Mouse (Mus musculus) cerebellum, adult (tissue): ENCODE data around the gene Fam222a.

Source experiments
- ATAC-seq: cut with Nextera tagmentation; 2 replicates; pipeline ENCODE4 v1.9.2; 2017; ENCODE audit warnings: mild to moderate bottlenecking, moderate library complexity, mixed read lengths; ENCODE audit not compliant: insufficient number of reproducible peaks, low FRiP score, low TSS enrichment

Gene Fam222a

DNA sequence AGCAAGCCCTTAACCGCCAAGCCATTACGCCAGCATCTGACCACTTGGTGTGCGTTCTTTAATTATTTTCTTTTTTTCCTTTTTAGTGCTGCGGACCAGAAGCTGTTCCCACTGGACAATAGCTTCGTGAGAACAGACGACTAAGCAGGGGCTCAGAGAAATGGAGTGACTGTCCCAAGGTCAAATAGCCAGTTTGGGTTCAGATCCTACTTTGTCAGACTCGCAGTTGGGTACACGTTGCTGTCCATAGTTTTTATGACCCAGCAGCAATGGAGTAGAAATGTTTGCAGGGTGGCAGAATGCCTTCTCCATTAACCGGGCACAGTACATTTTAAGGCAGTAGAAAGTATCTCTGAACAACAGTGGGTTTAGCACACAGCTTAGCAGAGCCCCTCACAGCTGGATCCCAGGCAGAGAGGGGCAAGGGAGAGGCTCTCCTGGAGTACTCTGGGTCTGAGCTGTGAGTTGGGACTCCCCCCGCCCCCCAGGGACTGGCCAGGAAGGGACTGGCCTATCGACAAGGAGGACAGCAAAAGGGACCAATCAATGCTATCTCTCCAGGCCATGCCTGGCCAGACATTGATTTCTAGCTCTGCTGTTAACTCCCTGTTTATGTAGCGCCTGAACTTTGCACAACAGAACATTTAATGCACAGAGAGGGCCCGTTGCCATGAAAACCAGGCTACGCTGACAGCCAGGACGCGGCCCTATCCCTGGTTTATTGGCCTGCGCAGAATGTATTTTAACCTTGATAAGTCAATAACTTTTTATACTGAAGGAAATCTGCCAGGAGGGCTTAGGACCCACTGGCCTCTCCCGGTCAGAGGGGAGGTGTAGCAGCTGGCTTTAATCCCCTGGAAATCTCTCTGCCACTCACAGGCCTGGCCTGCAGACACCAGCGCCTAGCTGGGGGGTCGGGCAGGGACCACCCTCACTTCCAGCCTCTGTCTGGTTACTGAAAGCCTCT, 9.8 kb upstream of the Fam222a start:
- no peak for ATAC-seq

GRCm38 (mm10) chr5:114560533-114560936, 7.3 kb upstream of the Fam222a start:
- no peak for ATAC-seq

DNA sequence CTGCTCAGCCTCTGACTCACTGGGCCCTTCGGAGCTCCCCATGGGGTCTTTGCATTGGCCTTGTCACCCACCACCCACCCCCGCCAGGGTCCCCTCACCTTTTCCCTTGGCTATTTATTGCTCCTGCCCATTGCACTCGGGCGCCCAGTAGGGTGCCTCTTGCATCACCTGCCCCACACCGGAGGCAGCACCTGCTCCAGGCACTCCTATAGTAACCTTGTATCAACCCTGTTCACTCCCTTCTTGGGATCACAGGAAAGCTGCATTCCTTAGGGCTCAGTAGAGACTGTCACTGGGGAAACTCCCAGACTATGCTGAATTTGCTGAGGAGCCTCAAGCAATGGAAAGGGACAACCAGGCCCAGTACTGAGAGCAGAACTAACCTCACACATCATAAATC, 6.9 kb upstream of the Fam222a start:
- ATAC-seq: no peak

DNA sequence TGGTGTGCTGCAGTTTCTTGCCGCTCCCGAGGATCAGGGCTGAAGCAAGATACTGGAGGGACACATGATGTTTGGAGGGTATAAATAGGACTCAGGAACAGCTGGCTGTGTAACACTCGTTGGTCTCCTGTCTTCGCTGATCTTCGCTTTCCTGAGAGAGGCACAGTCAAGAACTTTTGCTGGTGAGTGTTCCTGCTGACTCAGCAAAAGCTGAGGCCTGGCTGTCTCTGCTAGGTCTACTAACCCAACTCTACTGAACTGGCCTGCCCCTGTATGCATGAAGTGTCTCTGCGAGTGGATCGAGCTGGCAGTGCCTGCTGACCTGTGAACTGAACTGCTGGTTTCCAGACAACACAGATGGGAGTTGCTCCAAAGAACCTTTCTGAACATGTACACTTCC, 3.8 kb upstream of the Fam222a start:
- no peak for ATAC-seq

DNA sequence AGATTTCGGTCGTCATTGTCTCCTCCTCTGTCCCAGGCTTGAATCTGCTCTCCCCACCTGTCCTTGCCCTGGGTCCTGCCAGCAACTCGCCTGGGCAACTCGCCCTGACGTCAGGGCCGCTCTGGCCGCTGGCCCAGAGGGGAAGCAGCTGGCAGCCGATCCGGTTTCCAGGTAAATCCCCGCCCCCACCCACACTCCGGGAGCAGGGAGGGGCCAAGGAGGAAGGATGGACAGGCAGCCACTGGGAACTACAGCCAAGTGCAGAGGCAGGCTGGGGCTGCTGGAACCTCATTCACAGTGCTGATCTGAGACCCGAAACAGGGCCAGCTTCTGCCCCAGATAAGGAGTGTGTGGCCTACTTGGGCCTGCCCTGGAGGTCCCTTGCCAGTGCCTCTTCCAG, 2.5 kb upstream of the Fam222a start:
- no peak for ATAC-seq

- no peak for ATAC-seq
Measured at GRCm38 (mm10) chr5:114565751-114566150, 2.1 kb upstream of the Fam222a start.

DNA sequence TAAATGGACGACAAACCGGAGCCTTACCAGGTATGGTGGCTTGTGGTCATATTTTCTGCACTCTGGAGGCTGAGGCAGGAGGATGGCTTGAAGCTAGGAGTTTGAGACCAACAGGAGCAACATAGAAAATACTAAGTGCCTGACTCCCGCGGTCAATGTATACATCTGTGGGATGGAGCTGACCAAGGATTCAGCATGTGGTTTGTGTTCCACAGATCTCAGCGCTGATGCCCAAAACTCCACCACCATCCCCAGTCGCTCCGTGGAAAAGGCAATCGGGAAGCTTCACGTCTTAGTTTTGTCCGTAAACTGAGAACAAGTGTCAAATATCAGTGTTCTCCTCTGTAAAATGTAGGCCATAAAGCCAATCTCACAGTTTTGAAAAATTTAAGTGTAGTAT, 1.4 kb upstream of the Fam222a start:
- no peak for ATAC-seq

GRCm38 (mm10) chr5:114567075-114567517, 720 bp upstream of the Fam222a start:
- peak; percentile 85 for ATAC-seq

- no peak for ATAC-seq
Measured at GRCm38 (mm10) chr5:114568818-114569217, 1.0 kb downstream of the Fam222a start.

DNA sequence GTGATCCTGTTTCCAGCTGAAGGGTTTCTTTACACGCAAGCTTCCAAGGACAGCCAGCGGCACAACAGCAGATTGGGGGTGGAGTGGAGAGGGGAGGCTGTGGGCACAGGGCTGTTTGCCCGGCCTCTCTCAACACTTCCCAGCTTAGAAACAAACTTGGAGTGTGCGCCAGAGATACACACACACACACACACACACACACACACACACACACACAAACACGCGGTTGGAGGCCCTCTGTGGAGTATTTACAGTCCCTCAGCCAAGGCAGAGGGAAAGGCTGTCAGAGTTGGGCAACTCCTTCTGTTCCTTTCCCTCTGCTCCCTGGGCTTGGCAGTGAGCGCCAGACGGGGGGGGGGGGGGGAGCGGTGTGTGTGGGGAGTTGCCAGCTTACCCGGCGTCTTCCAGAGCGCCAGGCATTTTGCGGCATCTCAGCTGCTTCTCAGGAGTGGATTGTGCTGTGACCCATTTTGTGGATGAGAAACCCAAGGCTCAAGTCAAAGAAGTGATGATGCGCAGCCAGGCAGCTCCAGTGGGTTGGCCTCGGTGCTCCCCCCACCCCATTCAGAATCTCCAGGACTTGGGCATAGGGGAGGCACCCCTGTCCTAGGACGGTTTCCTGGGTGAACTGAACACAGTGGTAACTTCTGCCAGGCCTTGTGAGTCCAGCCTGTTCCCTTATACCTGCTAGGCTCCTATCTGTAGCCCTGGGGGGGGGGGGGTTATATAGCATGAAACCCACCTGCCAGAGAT, 2.3 kb downstream of the Fam222a start:
- no peak for ATAC-seq

DNA sequence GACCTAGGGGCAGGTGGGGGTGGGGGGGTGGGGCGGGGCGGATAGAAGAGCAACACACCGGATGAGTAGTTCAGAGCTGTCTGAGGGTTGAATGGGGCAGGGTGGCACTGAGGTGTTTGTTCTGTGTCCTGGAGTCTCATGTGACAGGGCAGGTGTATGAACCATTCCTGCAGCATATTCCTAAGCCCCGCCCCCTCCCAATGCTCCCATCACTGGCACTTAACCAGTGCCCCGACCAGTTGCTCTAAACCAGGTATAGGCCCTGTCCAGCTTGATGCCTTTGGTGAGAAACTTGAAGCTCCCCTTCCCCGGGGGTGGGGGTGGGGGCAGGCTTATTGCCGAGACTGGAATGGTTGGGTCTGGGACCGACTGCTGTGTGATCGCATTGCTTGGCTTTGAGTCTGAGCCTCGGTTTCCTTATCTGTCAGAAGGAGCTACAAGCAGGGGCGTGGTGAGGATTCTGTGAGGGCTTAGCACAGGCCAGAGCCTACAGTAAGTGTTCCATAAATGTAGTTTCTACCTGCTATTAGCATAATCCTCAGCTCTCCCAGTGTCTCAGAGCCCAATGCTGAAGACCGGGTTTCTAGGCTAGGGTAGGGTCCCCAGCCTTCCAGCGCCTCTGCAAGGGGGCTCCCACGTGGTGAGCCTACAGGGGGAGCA, 3.1 kb downstream of the Fam222a start:
- ATAC-seq: no peak

GRCm38 (mm10) chr5:114571451-114572030, 3.7 kb downstream of the Fam222a start:
- no peak for ATAC-seq

DNA sequence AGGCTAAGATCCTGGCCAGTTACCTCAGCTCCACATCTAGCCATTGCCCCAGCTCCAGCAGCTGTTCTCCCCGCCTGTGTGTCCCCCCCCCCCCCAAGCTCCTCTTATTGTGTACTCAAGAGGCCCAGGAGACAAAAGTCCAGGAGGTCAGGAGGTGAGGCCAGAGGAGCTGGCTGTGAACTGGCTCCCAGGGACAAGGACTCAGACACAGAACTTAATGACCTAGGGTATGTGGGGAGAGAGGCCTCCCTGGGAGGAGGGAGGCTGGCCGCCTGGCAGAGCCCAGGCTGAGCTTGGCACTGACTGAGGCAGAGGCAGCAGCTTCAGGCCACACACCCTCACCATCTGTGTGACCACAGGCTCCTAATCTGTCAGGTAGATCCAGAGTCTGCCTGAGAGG, 5.2 kb downstream of the Fam222a start:
- ATAC-seq: no peak

- ATAC-seq: no peak
Measured at GRCm38 (mm10) chr5:114573920-114574628, 6.3 kb downstream of the Fam222a start.

GRCm38 (mm10) chr5:114575010-114575409, 7.2 kb downstream of the Fam222a start:
- no peak for ATAC-seq

GRCm38 (mm10) chr5:114575530-114575929, 7.7 kb downstream of the Fam222a start:
- ATAC-seq: no peak

DNA sequence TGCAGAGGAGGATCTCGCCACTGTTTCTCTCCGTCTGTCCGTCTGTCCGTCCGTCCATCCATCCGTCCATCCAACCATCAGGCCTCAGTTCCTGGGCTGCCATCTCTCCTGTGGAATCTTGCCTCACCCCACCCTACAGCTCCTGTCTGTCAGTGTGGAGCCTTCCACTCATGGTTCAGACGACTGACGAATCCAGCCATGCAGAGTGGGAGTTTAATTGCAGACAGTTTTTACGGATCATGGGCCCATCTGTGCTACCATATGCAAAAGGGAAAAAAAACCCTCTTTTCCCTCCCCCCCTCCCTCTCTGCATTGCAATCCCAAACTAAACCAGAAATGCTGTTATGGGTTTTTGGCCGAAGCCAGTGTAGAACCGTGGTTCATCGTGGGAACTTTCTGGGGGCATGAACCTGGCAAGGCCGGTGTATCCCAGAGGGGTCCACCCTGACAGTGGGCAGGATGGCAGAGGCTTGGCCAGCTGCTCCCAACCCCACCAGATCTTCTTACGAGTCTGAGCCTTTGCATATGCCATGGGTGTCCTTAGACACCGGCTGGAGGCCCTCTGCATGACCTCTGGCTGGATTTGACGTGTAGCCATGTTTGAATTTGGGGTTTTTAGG, 8.3 kb downstream of the Fam222a start:
- no peak for ATAC-seq

DNA sequence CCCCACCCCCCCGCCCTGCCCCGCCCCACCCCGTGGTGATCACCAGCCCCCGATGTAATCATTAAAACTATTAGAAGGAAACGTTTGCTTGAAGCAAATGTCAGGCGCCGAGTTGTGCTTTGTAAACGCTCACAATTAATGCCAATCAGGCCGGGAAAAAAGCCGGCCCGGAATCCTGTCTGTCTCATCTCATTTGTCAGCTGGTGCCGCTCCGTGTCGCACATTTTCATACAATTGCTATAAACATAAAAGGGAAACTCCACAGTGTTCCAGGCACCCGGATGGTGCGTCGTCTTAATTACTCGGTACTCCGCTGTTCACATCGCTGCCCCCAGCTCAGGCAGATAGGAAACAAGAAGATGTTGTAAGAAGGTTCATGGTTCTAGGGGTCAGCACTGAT, 10.5 kb downstream of the Fam222a start:
- ATAC-seq: no peak

GRCm38 (mm10) chr5:114579714-114580357, 12.0 kb downstream of the Fam222a start:
- no peak for ATAC-seq
